Mouse (Mus musculus): Measurements from ENCODE around the gene Tnik. TPM values are rescaled to one million over a fixed set of nuclear protein-coding genes. Genes with fewer than 3 reads are reported as not detected.
A peak's percentile ranks its signal among the peaks of the same experiment; 100 is the strongest.

Gene Tnik
- polyA plus RNA-seq, 1 experiment from 2014 or later = 1.2 TPM

DNA sequence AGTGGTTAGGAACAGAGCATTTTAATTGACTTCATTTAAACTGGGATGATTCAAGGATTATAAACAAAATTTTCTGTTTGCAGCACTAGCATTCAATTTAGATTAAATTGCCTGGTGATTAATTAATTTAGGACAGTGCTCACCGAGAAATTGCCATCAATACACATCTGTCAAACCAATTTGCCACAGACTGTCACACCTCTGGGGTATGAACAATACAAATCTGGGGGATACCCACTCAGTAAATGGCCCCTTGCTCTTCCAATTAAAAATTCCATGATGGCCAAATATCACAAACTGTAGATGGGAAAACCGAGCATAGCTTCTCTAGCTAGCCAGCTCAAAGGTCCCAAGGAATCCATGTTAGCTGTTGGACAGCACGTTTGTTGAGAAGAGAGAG, 419.4 kb downstream of the Tnik start:
- Histone ChIP-seq H3K36me3 (ENCODE audit: insufficient read depth, low read length) (no peaks in the 10 kb centered on the region), H3K4me3 (replicated peaks; ENCODE audit: low read depth, low read length) (no peak overlapping the region), H3K4me2 (ENCODE audit: low read length) (no peak overlapping the region), H3K27me3 (ENCODE audit: insufficient read depth, low read length) (no peaks in the 10 kb centered on the region), H3K27ac (no peak overlapping the region), H3K9me3 (replicated peaks; ENCODE audit: low read length) (no peaks in the 10 kb centered on the region), H3K9ac (ENCODE audit: low read depth, low read length) (no peak overlapping the region), H3K4me1 (replicated peaks; ENCODE audit: insufficient read depth, low read length) (no peaks in the 10 kb centered on the region)
- WGBS = 77% methylated on average over 3 of the region's 3 CpGs
- TF ChIP-seq CTCF (IDR thresholded peaks at IDR 0.05; ENCODE audit: low read depth) = no peak
- DNase-seq (ENCODE audit: low spot score) (no peak), ATAC-seq (replicated peaks; ENCODE audit: low FRiP score, low read depth) (no peak)

DNA sequence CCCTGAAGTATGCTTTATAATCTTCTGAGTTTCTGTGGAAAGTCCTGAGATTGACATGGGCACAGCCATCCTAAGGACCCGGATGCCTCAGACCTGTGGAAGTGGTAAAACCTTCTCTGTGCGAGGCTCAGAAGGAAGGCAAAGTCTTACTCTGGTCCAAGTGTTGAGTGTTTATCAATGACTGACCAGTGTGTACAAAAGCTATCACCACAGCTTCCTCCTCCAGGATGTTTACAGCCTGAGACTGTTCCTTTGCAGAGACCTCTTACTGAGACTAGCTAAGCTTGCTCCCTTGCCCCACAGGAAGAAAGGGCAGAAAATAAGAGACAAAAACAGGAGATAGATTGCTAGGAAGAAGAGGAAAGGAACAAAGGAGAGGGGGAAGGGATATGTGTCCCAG, 422.5 kb downstream of the Tnik start:
- Histone ChIP-seq H3K9me3 (replicated peaks; ENCODE audit: low read length) (no peaks in the 10 kb centered on the region), H3K27me3 (ENCODE audit: insufficient read depth, low read length) (no peaks in the 10 kb centered on the region), H3K36me3 (ENCODE audit: insufficient read depth, low read length) (no peaks in the 10 kb centered on the region), H3K4me1 (replicated peaks; ENCODE audit: insufficient read depth, low read length) (no peaks in the 10 kb centered on the region), H3K4me2 (ENCODE audit: low read length) (no peak overlapping the region), H3K9ac (ENCODE audit: low read depth, low read length) (no peak overlapping the region), H3K27ac (no peak overlapping the region), H3K4me3 (replicated peaks; ENCODE audit: low read depth, low read length) (no peak overlapping the region)
- DNase-seq (ENCODE audit: low spot score) (no peak), ATAC-seq (replicated peaks; ENCODE audit: low FRiP score, low read depth) (no peak)
- WGBS = 88% methylated on average over 2 of the region's 2 CpGs
- TF ChIP-seq CTCF (IDR thresholded peaks at IDR 0.05; ENCODE audit: low read depth) = no peak

DNA sequence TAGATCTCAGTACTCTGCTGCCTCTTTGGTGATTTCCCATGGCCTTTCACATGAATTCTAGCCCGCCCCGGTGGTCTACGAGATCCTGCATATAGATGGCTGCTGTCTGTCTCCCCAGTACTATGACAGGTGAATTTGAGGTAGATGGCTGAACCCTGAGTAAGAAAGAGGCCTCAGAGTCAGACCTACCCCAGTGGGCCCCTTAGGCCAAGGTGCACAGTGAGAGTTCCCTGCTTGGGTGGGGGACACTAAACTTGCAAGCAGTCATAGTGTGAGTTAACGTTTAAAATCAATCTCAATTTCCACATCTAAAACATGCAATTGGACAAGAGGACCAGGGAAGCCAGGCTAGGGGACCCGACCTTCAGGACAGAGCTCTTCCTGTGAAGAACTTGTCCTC, 431.8 kb downstream of the Tnik start:
- Histone ChIP-seq H3K4me3 (replicated peaks; ENCODE audit: low read depth, low read length) (no peak overlapping the region), H3K4me1 (replicated peaks; ENCODE audit: insufficient read depth, low read length) (no peaks in the 10 kb centered on the region), H3K36me3 (ENCODE audit: insufficient read depth, low read length) (no peaks in the 10 kb centered on the region), H3K9me3 (replicated peaks; ENCODE audit: low read length) (no peaks in the 10 kb centered on the region), H3K4me2 (ENCODE audit: low read length) (no peak overlapping the region), H3K9ac (ENCODE audit: low read depth, low read length) (no peak overlapping the region), H3K27ac (no peak overlapping the region), H3K27me3 (ENCODE audit: insufficient read depth, low read length) (no peaks in the 10 kb centered on the region)
- no peak for ATAC-seq (replicated peaks; ENCODE audit: low FRiP score, low read depth)
- 87% methylated on average over 5 of the region's 5 CpGs for WGBS
- DNase-seq (ENCODE audit: low spot score) = no peak
- no peak for TF ChIP-seq CTCF (IDR thresholded peaks at IDR 0.05; ENCODE audit: low read depth)

DNA sequence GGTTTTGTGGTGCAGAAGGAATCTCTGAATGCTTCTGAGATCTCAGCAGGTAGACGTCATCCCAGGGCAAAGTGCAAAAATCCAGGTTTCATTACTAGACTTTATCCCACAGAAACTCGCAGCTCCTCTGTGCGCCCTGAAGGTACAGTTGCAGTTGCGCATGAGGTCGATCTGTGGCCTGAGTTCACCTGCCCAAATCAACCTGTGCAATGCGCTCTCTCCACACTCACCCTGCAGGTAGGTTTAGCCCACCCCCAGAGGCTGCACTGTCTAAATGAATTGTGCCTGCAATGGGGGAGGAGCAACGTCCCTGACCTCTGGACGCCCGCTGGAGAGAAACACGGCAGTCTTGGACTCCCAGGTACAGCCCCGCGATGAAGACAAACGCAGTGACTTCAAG, 432.6 kb downstream of the Tnik start:
- peak; percentile 75 for ATAC-seq (replicated peaks; ENCODE audit: low FRiP score, low read depth)
- WGBS = 60% methylated on average over 13 of the region's 13 CpGs
- Histone ChIP-seq H3K9ac (ENCODE audit: low read depth, low read length) (no peak overlapping the region), H3K36me3 (ENCODE audit: insufficient read depth, low read length) (no peaks in the 10 kb centered on the region), H3K4me2 (ENCODE audit: low read length) (0 out of 2 replicates have a peak overlapping the region, but pooled peaks have one; percentile 25), H3K9me3 (replicated peaks; ENCODE audit: low read length) (no peaks in the 10 kb centered on the region), H3K27ac (peak overlapping the region; percentile 47), H3K4me1 (replicated peaks; ENCODE audit: insufficient read depth, low read length) (no peaks in the 10 kb centered on the region), H3K27me3 (ENCODE audit: insufficient read depth, low read length) (no peaks in the 10 kb centered on the region), H3K4me3 (replicated peaks; ENCODE audit: low read depth, low read length) (no peak overlapping the region)
- TF ChIP-seq CTCF (IDR thresholded peaks at IDR 0.05; ENCODE audit: low read depth) = no peak
- DNase-seq (ENCODE audit: low spot score) = peak; percentile 11

DNA sequence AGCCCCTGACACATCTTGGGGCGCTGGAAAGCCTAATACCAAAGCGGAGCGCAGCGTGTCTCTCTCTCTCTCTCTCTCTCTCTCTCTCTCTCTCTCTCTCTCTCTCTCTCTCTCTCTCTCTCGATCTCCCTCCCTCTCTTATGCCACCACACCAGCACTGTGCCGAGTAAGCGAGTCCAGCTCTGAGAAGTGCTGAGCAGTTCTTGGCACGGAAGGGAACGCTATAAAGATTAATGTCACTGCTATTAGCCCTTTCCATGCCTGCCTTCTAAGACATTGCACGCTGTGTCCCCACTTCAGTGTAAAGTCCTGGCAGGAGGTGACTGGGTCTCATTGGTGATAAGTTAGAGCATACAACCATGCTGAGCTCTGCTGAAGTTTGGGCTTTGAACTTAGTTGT, 433.1 kb downstream of the Tnik start:
- H3K9me3 ChIP-seq (replicated peaks; ENCODE audit: low read length) = no peaks in the 10 kb centered on the region
- DNase-seq (ENCODE audit: low spot score) (no peak), ATAC-seq (replicated peaks; ENCODE audit: low FRiP score, low read depth) (peak; percentile 15; the same call in 1 of the 2 replicates)
- no peaks in the 10 kb centered on the region for H3K36me3 ChIP-seq (ENCODE audit: insufficient read depth, low read length)
- 59% methylated on average over 10 of the region's 10 CpGs for WGBS
- no peaks in the 10 kb centered on the region for H3K27me3 ChIP-seq (ENCODE audit: insufficient read depth, low read length)
- no peak overlapping the region for H3K4me3 ChIP-seq (replicated peaks; ENCODE audit: low read depth, low read length)
- no peak for TF ChIP-seq CTCF (IDR thresholded peaks at IDR 0.05; ENCODE audit: low read depth)
- no peaks in the 10 kb centered on the region for H3K4me1 ChIP-seq (replicated peaks; ENCODE audit: insufficient read depth, low read length)
- 0 out of 2 replicates have a peak overlapping the region, but pooled peaks have one; percentile 25 for H3K4me2 ChIP-seq (ENCODE audit: low read length)
- H3K27ac ChIP-seq = peak overlapping the region; percentile 47
- H3K9ac ChIP-seq (ENCODE audit: low read depth, low read length) = no peak overlapping the region

DNA sequence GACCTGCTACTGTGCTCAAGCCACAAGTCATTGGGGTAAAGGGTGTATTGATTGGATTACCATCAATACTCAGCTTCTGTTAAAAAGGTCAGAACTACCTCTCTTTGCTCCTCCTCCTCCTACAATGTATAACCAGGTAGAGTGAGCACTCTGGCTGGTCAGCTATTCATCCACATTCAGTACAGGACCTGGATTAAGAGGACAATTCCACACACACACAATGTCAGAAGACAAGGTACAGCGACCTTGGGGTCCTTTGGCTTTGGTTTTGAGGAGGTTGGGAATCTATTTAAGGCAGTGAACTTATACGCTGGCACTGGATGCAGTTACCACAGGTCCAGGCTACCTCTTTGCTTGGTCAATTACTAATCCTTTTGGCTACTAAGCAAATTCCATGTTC, 434.8 kb downstream of the Tnik start, which contains the start of gene Slc2a2:
Gene Slc2a2 (plus strand): TSS at position 107 of the 400 bp plus-strand sequence.
- Histone ChIP-seq H3K9ac (ENCODE audit: low read depth, low read length) (no peak within 1 kb of the TSS), H3K4me1 (replicated peaks; ENCODE audit: insufficient read depth, low read length) (no peaks in the 10 kb centered on the region), H3K4me2 (ENCODE audit: low read length) (peak within 1 kb of the TSS; percentile 9; the same call in 1 of the 2 replicates), H3K4me3 (replicated peaks; ENCODE audit: low read depth, low read length) (no peak within 1 kb of the TSS), H3K36me3 (ENCODE audit: insufficient read depth, low read length) (no peaks in the 10 kb centered on the region), H3K27ac (peak within 1 kb of the TSS; percentile 39), H3K27me3 (ENCODE audit: insufficient read depth, low read length) (no peaks in the 10 kb centered on the region), H3K9me3 (replicated peaks; ENCODE audit: low read length) (no peaks in the 10 kb centered on the region)
- DNase-seq (ENCODE audit: low spot score) = peak; percentile 4
- peak; percentile 69; the same call in 1 of the 2 replicates for ATAC-seq (replicated peaks; ENCODE audit: low FRiP score, low read depth)
- no peak for TF ChIP-seq CTCF (IDR thresholded peaks at IDR 0.05; ENCODE audit: low read depth)
- WGBS = 83% methylated on average over 2 of the region's 2 CpGs

DNA sequence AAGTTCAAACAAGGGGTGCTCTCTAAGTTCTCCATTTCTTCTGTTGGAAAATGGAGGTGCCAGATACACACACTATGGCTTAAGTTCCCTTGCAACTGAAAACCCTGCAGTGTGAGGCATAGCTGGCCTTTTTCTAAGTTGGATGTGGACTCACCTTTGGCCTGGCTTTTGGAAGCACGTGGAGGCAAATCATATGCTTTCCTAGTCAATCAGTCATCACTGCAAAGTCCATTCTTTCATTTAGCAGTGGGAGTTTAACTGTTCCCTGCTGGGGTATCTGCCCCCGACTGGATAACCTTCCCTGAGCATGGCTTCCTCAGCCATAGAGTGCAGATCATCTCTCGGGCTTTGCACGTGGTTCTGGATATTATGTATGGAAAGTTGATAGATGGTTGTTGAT, 436.6 kb downstream of the Tnik start:
- Histone ChIP-seq H3K27ac (0 out of 2 replicates have a peak overlapping the region, but pooled peaks have one; percentile 39), H3K4me1 (replicated peaks; ENCODE audit: insufficient read depth, low read length) (no peaks in the 10 kb centered on the region), H3K9me3 (replicated peaks; ENCODE audit: low read length) (no peaks in the 10 kb centered on the region), H3K27me3 (ENCODE audit: insufficient read depth, low read length) (no peaks in the 10 kb centered on the region), H3K9ac (ENCODE audit: low read depth, low read length) (no peak overlapping the region), H3K4me2 (ENCODE audit: low read length) (no peak overlapping the region), H3K36me3 (ENCODE audit: insufficient read depth, low read length) (no peaks in the 10 kb centered on the region), H3K4me3 (replicated peaks; ENCODE audit: low read depth, low read length) (no peak overlapping the region)
- 71% methylated on average over 4 of the region's 4 CpGs for WGBS
- peak; percentile 45; the same call in 1 of the 2 replicates for ATAC-seq (replicated peaks; ENCODE audit: low FRiP score, low read depth)
- TF ChIP-seq CTCF (IDR thresholded peaks at IDR 0.05; ENCODE audit: low read depth) = no peak
- DNase-seq (ENCODE audit: low spot score) = no peak

Measured in kidney, postnatal 0 days (tissue).